Mouse (Mus musculus): ENCODE measurements around the gene Cgnl1.

Gene Cgnl1

GRCm38 (mm10) chr9:71666432-71666831, 105.0 kb downstream of the Cgnl1 start:
- no peak for DNase-seq

GRCm38 (mm10) chr9:71665493-71665892, 105.9 kb downstream of the Cgnl1 start:
- DNase-seq: no peak

GRCm38 (mm10) chr9:71664855-71665254, 106.5 kb downstream of the Cgnl1 start:
- no peak for DNase-seq

- DNase-seq: no peak
Observed at GRCm38 (mm10) chr9:71663421-71664217, 107.8 kb downstream of the Cgnl1 start.

- DNase-seq: no peak
Observed at GRCm38 (mm10) chr9:71660540-71660939, 110.9 kb downstream of the Cgnl1 start.

- no peak for DNase-seq
Observed at GRCm38 (mm10) chr9:71659681-71660080, 111.7 kb downstream of the Cgnl1 start.

GRCm38 (mm10) chr9:71657199-71657598, 114.2 kb downstream of the Cgnl1 start:
- no peak for DNase-seq

- DNase-seq: no peak
Observed at GRCm38 (mm10) chr9:71654861-71655260, 116.5 kb downstream of the Cgnl1 start.

GRCm38 (mm10) chr9:71646115-71646514, 125.3 kb downstream of the Cgnl1 start:
- DNase-seq: peak; percentile 72

- DNase-seq: no peak
Observed at GRCm38 (mm10) chr9:71643611-71644010, 127.8 kb downstream of the Cgnl1 start.

GRCm38 (mm10) chr9:71642270-71642669, 129.1 kb downstream of the Cgnl1 start:
- DNase-seq: no peak

GRCm38 (mm10) chr9:71640361-71640927, 131.0 kb downstream of the Cgnl1 start:
- no peak for DNase-seq

GRCm38 (mm10) chr9:71638198-71638597, 133.2 kb downstream of the Cgnl1 start:
- DNase-seq: no peak

- DNase-seq: no peak
Observed at GRCm38 (mm10) chr9:71636854-71637253, 134.5 kb downstream of the Cgnl1 start.

GRCm38 (mm10) chr9:71635627-71636026, 135.8 kb downstream of the Cgnl1 start:
- DNase-seq: no peak

GRCm38 (mm10) chr9:71634916-71635315, 136.5 kb downstream of the Cgnl1 start:
- no peak for DNase-seq

- DNase-seq: no peak
Observed at GRCm38 (mm10) chr9:71628921-71629320, 142.5 kb downstream of the Cgnl1 start.

- DNase-seq: no peak
Observed at GRCm38 (mm10) chr9:71628286-71628685, 143.1 kb downstream of the Cgnl1 start.

GRCm38 (mm10) chr9:71625961-71626360, 145.4 kb downstream of the Cgnl1 start:
- no peak for DNase-seq

- DNase-seq: peak; percentile 33
Observed at GRCm38 (mm10) chr9:71624793-71625495, 146.5 kb downstream of the Cgnl1 start.

- DNase-seq: no peak
Observed at GRCm38 (mm10) chr9:71623871-71624569, 147.4 kb downstream of the Cgnl1 start.

GRCm38 (mm10) chr9:71622593-71622992, 148.8 kb downstream of the Cgnl1 start:
- no peak for DNase-seq

GRCm38 (mm10) chr9:71621968-71622367, 149.4 kb downstream of the Cgnl1 start:
- DNase-seq: no peak
